Mouse (Mus musculus): ENCODE measurements around the gene Tenm4. TPM values are rescaled to one million over a fixed set of nuclear protein-coding genes. Genes with fewer than 3 reads are reported as not detected.

Tenm4 gene
- polyA plus RNA-seq, 1 experiment from 2014 or later: 31.3 TPM

GRCm38 (mm10) chr7:96757067-96757466 is 586.0 kb downstream of the Tenm4 start:
- DNase-seq (ENCODE audit: low spot score): no peak

DNA sequence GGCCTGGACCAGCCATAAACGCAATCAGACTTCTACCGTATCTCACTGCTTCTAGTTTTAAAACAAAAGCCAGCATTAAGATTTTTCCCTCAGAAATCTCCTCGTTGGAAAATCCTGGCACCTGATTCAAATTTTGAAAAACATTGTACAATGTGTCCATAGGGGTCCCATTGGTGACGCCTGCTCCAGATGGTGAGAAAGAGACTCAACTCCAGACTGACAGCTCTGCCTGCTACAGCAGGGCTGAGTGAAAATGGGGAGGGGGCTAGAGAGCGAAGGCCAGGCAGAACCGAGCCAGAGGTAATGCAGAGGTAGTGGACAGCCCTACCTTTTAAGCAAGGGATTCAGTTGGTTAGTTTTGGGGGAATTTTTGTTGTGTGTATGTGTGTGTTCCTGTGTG is 589.2 kb downstream of the Tenm4 start:
- Histone ChIP-seq H3K4me1 (ENCODE audit: control insufficient read depth, insufficient read depth, low read length) (peaks cover 34% of the 10 kb centered on the region), H3K27me3 (replicated peaks; ENCODE audit: control insufficient read depth, insufficient read depth, low read length) (no peaks in the 10 kb centered on the region), H3K9ac (ENCODE audit: low read depth, low read length) (no peak overlapping the region), H3K27ac (replicated peaks; ENCODE audit: low read depth, low read length) (no peak overlapping the region), H3K9me3 (ENCODE audit: control insufficient read depth, low read length) (no peaks in the 10 kb centered on the region), H3K4me3 (ENCODE audit: low read depth, low read length) (no peak overlapping the region), H3K4me2 (ENCODE audit: low read depth, low read length) (no peak overlapping the region), H3K36me3 (ENCODE audit: control insufficient read depth, insufficient read depth, low read length) (no peaks in the 10 kb centered on the region)
- WGBS: 72% methylated on average over 6 of the region's 6 CpGs
- no peak for DNase-seq (ENCODE audit: low spot score)
- no peak for ATAC-seq (ENCODE audit: low read depth)

More at GRCm38 (mm10) chr7:96757067-96757466, 586.0 kb downstream of the Tenm4 start:
- H3K27ac ChIP-seq (replicated peaks; ENCODE audit: low read depth, low read length): no peak overlapping the region
- no peak overlapping the region for H3K4me3 ChIP-seq (ENCODE audit: low read depth, low read length)
- no peak overlapping the region for H3K9ac ChIP-seq (ENCODE audit: low read depth, low read length)
- ATAC-seq (ENCODE audit: low read depth): no peak
- no peaks in the 10 kb centered on the region for H3K9me3 ChIP-seq (ENCODE audit: control insufficient read depth, low read length)
- no peak overlapping the region for H3K4me2 ChIP-seq (ENCODE audit: low read depth, low read length)
- WGBS: 60% methylated on average over 8 of the region's 8 CpGs
- no peaks in the 10 kb centered on the region for H3K36me3 ChIP-seq (ENCODE audit: control insufficient read depth, insufficient read depth, low read length)
- H3K27me3 ChIP-seq (replicated peaks; ENCODE audit: control insufficient read depth, insufficient read depth, low read length): no peaks in the 10 kb centered on the region
- peaks cover 38% of the 10 kb centered on the region for H3K4me1 ChIP-seq (ENCODE audit: control insufficient read depth, insufficient read depth, low read length)

DNA sequence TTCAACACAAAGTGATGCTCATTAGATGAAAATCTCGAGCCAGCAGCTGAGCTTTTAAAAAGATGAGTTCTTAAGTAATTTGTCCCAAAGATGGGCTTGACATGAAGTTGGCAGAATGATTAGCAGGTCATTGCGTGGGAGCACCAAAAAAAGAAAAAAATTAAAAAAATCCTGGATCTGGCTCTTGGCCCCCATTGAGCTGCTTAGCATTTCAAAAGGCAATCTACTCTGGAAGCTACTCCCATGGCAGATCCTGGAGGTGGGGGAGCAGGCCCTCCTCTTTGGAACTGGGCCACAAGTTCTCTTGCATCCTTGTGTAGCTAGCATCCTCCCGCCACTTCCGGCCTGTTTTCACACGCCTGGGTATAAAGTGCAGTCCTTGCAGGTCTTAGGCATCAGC is 590.1 kb downstream of the Tenm4 start:
- no peak overlapping the region for H3K27ac ChIP-seq (replicated peaks; ENCODE audit: low read depth, low read length)
- no peaks in the 10 kb centered on the region for H3K27me3 ChIP-seq (replicated peaks; ENCODE audit: control insufficient read depth, insufficient read depth, low read length)
- H3K9me3 ChIP-seq (ENCODE audit: control insufficient read depth, low read length): no peaks in the 10 kb centered on the region
- 67% methylated on average over 5 of the region's 5 CpGs for WGBS
- peaks cover 30% of the 10 kb centered on the region for H3K4me1 ChIP-seq (ENCODE audit: control insufficient read depth, insufficient read depth, low read length)
- DNase-seq (ENCODE audit: low spot score) (peak; percentile 56), ATAC-seq (ENCODE audit: low read depth) (no peak)
- no peak overlapping the region for H3K9ac ChIP-seq (ENCODE audit: low read depth, low read length)
- H3K4me2 ChIP-seq (ENCODE audit: low read depth, low read length): no peak overlapping the region
- H3K4me3 ChIP-seq (ENCODE audit: low read depth, low read length): no peak overlapping the region
- no peaks in the 10 kb centered on the region for H3K36me3 ChIP-seq (ENCODE audit: control insufficient read depth, insufficient read depth, low read length)

GRCm38 (mm10) chr7:96765321-96765960 is 594.4 kb downstream of the Tenm4 start:
- Histone ChIP-seq H3K27ac (replicated peaks; ENCODE audit: low read depth, low read length) (peak overlapping the region; percentile 52), H3K9ac (ENCODE audit: low read depth, low read length) (no peak overlapping the region), H3K36me3 (ENCODE audit: control insufficient read depth, insufficient read depth, low read length) (no peaks in the 10 kb centered on the region; the same call in 1 of the 2 replicates), H3K4me1 (ENCODE audit: control insufficient read depth, insufficient read depth, low read length) (peaks cover 17% of the 10 kb centered on the region), H3K27me3 (replicated peaks; ENCODE audit: control insufficient read depth, insufficient read depth, low read length) (no peaks in the 10 kb centered on the region), H3K9me3 (ENCODE audit: control insufficient read depth, low read length) (peaks cover 8% of the 10 kb centered on the region), H3K4me2 (ENCODE audit: low read depth, low read length) (peak overlapping the region; percentile 6; the same call in 1 of the 2 replicates), H3K4me3 (ENCODE audit: low read depth, low read length) (no peak overlapping the region)
- ATAC-seq (ENCODE audit: low read depth) (peak; percentile 52), DNase-seq (ENCODE audit: low spot score) (peak; percentile 82)
- 33% methylated on average over 15 of the region's 15 CpGs for WGBS

DNA sequence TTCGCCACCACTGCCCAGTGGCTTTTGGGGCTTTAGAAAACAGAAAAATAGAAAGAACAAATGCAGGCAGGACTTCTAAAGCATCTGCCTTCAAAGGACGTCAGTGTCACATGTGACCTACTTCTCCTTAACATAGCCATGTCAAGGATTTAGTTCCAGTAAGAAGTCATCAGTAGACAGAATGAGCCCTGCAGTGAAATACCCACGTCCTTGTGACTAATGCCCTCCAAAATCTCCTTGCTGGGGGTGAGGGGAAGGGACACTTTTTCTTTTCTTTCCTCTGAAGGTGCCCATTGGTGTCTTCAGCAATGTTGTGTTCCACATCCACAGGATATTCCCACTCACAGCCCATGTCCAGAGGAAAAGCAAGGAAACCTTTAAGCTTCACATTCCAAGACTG is 596.0 kb downstream of the Tenm4 start:
- Histone ChIP-seq H3K27me3 (replicated peaks; ENCODE audit: control insufficient read depth, insufficient read depth, low read length) (no peaks in the 10 kb centered on the region), H3K4me3 (ENCODE audit: low read depth, low read length) (no peak overlapping the region), H3K4me2 (ENCODE audit: low read depth, low read length) (no peak overlapping the region), H3K36me3 (ENCODE audit: control insufficient read depth, insufficient read depth, low read length) (peaks cover 3% of the 10 kb centered on the region; the same call in 1 of the 2 replicates), H3K9ac (ENCODE audit: low read depth, low read length) (no peak overlapping the region), H3K9me3 (ENCODE audit: control insufficient read depth, low read length) (peaks cover 8% of the 10 kb centered on the region), H3K4me1 (ENCODE audit: control insufficient read depth, insufficient read depth, low read length) (peaks cover 16% of the 10 kb centered on the region), H3K27ac (replicated peaks; ENCODE audit: low read depth, low read length) (no peak overlapping the region)
- 75% methylated on average over 3 of the region's 3 CpGs for WGBS
- no peak for DNase-seq (ENCODE audit: low spot score)
- ATAC-seq (ENCODE audit: low read depth): no peak

GRCm38 (mm10) chr7:96768718-96769117 is 597.7 kb downstream of the Tenm4 start:
- no peak overlapping the region for H3K4me3 ChIP-seq (ENCODE audit: low read depth, low read length)
- peaks cover 8% of the 10 kb centered on the region for H3K9me3 ChIP-seq (ENCODE audit: control insufficient read depth, low read length)
- WGBS: 82% methylated on average over 6 of the region's 6 CpGs
- H3K27me3 ChIP-seq (replicated peaks; ENCODE audit: control insufficient read depth, insufficient read depth, low read length): no peaks in the 10 kb centered on the region
- H3K4me1 ChIP-seq (ENCODE audit: control insufficient read depth, insufficient read depth, low read length): peaks cover 16% of the 10 kb centered on the region
- no peak overlapping the region for H3K9ac ChIP-seq (ENCODE audit: low read depth, low read length)
- DNase-seq (ENCODE audit: low spot score): no peak
- ATAC-seq (ENCODE audit: low read depth): no peak
- peaks cover 7% of the 10 kb centered on the region; the same call in 1 of the 2 replicates for H3K36me3 ChIP-seq (ENCODE audit: control insufficient read depth, insufficient read depth, low read length)
- no peak overlapping the region for H3K4me2 ChIP-seq (ENCODE audit: low read depth, low read length)
- no peak overlapping the region for H3K27ac ChIP-seq (replicated peaks; ENCODE audit: low read depth, low read length)

- peaks cover 18% of the 10 kb centered on the region for H3K4me1 ChIP-seq (ENCODE audit: control insufficient read depth, insufficient read depth, low read length)
- no peak overlapping the region for H3K27ac ChIP-seq (replicated peaks; ENCODE audit: low read depth, low read length)
- H3K9ac ChIP-seq (ENCODE audit: low read depth, low read length): no peak overlapping the region
- H3K4me3 ChIP-seq (ENCODE audit: low read depth, low read length): no peak overlapping the region
- 75% methylated on average over 4 of the region's 4 CpGs for WGBS
- peaks cover 7% of the 10 kb centered on the region; the same call in 1 of the 2 replicates for H3K36me3 ChIP-seq (ENCODE audit: control insufficient read depth, insufficient read depth, low read length)
- ATAC-seq (ENCODE audit: low read depth) (no peak), DNase-seq (ENCODE audit: low spot score) (no peak)
- peaks cover 8% of the 10 kb centered on the region for H3K9me3 ChIP-seq (ENCODE audit: control insufficient read depth, low read length)
- H3K27me3 ChIP-seq (replicated peaks; ENCODE audit: control insufficient read depth, insufficient read depth, low read length): no peaks in the 10 kb centered on the region
- no peak overlapping the region for H3K4me2 ChIP-seq (ENCODE audit: low read depth, low read length)
Observed at GRCm38 (mm10) chr7:96769784-96770183, 598.7 kb downstream of the Tenm4 start.

DNA sequence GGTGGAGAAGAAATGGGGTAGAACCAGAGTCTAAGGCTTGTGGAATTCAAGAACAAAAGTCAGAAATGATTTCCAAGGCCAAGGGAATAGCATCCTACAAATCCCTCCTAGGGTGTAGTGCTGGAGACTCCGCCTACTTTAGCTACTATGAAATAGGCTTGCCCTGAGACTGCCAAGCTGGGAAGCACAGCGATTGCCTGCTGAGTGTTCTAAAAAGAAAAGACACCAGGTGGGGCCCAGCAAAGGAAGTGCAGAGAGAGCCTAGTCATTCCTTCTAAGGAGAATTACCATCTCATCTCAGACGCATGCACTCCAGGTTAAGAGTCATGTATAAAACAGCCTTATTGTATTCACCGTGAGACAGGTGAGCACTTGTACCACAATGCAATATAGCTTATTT is 601.9 kb downstream of the Tenm4 start:
- Histone ChIP-seq H3K4me3 (ENCODE audit: low read depth, low read length) (no peak overlapping the region), H3K9me3 (ENCODE audit: control insufficient read depth, low read length) (peaks cover 11% of the 10 kb centered on the region), H3K27me3 (replicated peaks; ENCODE audit: control insufficient read depth, insufficient read depth, low read length) (no peaks in the 10 kb centered on the region), H3K4me1 (ENCODE audit: control insufficient read depth, insufficient read depth, low read length) (peaks cover 19% of the 10 kb centered on the region), H3K27ac (replicated peaks; ENCODE audit: low read depth, low read length) (no peak overlapping the region), H3K4me2 (ENCODE audit: low read depth, low read length) (no peak overlapping the region), H3K36me3 (ENCODE audit: control insufficient read depth, insufficient read depth, low read length) (peaks cover 7% of the 10 kb centered on the region; the same call in 1 of the 2 replicates), H3K9ac (ENCODE audit: low read depth, low read length) (no peak overlapping the region)
- DNase-seq (ENCODE audit: low spot score) (no peak), ATAC-seq (ENCODE audit: low read depth) (no peak)
- WGBS: 63% methylated on average over 4 of the region's 4 CpGs
